Mouse (Mus musculus) limb, embryonic 12.5 days (tissue): Measurements from ENCODE around the gene Thyn1. TPM values are rescaled to one million over a fixed set of nuclear protein-coding genes. Genes with fewer than 3 reads are reported as not detected.

Experiments
- ATAC-seq: fragments of 200-750 bp; cut with Nextera tagmentation; 2 replicates; pipeline ENCODE4 v1.8.0; 2017; ENCODE audit warnings: low read depth, moderate TSS enrichment; ENCODE audit not compliant: insufficient number of reproducible peaks, insufficient read depth, low FRiP score, low TSS enrichment
- H3K27ac ChIP-seq: fragments of 300-500 bp; sonication (generic); 2 replicates; pipeline ENCODE4 v1.5.1; 2016; ENCODE audit warnings: mild to moderate bottlenecking, moderate library complexity
- H3K27me3 ChIP-seq: fragments of 300-500 bp; sonication (generic); 2 replicates; pipeline ENCODE4 v1.6.1; 2016; ENCODE audit warnings: mild to moderate bottlenecking, moderate library complexity
- H3K36me3 ChIP-seq: fragments of 300-500 bp; sonication (generic); 2 replicates; pipeline ENCODE4 v1.6.1; 2016; ENCODE audit warnings: mild to moderate bottlenecking, moderate library complexity
- H3K4me1 ChIP-seq: fragments of 300-500 bp; sonication (generic); replicated peaks from 2 replicates; pipeline ENCODE4 v1.6.1; 2016
- H3K4me2 ChIP-seq: fragments of 300-500 bp; sonication (generic); 2 replicates; pipeline ENCODE4 v1.6.1; 2016; ENCODE audit warnings: mild to moderate bottlenecking, moderate library complexity
- H3K4me3 ChIP-seq: fragments of 300-500 bp; sonication (generic); replicated peaks from 2 replicates; pipeline ENCODE4 v1.5.1; 2016; ENCODE audit warnings: mild to moderate bottlenecking
- H3K9ac ChIP-seq: fragments of 300-500 bp; sonication (generic); replicated peaks from 2 replicates; pipeline ENCODE4 v1.6.1; 2016; ENCODE audit warnings: mild to moderate bottlenecking, moderate library complexity
- H3K9me3 ChIP-seq: fragments of 300-500 bp; sonication (generic); 2 replicates; pipeline ENCODE4 v1.6.1; 2016; ENCODE audit warnings: mild to moderate bottlenecking, moderate library complexity
- WGBS: fragments of 180-500 bp; shearing (Covaris S2); methylation state at CpG from one replicate; pipeline ENCODE4 v1.1.7; 2016; 5-methylcytosine and 5-hydroxymethylcytosine counted together
- polyA plus RNA-seq: library from polyadenylated mRNA; unstranded; fragments of >200 nt; fragmentation: Nextera tagmentation; extraction: Ambion mirVana; gene quantifications from 2 replicates; pipeline ENCODE4 v1.2.1, GENCODE M21; 2016

Gene Thyn1
- polyA plus RNA-seq, 1 experiment from 2014 or later: 173 TPM

DNA sequence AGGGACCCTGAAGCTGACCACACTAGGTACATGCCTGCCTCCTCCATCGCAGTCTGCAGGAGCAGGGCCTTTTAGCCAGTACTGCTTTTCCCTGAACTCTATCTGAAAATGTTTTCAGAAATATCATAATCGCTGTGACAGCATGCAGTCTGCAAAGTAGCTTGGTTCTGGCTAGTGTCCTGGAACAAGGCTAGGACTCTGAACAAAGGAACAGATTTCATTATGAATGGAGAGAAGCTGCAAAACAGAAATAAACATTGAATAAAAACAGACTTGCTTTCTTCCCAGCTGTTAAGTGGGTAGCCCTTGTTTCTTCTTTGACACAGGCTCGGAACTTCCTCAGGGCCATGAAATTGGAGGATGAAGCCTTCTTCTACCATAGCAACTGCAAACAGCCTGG lies 5.7 kb downstream of the Thyn1 start:
- no peak overlapping the region for H3K4me3 ChIP-seq
- 91% methylated on average over 3 of the region's 3 CpGs for WGBS
- H3K9me3 ChIP-seq: no peaks in the 10 kb centered on the region
- ATAC-seq: no peak
- H3K27me3 ChIP-seq: no peaks in the 10 kb centered on the region
- peaks cover 80% of the 10 kb centered on the region for H3K36me3 ChIP-seq
- no peak overlapping the region for H3K4me2 ChIP-seq
- H3K27ac ChIP-seq: no peak overlapping the region
- peaks cover 13% of the 10 kb centered on the region for H3K4me1 ChIP-seq
- no peak overlapping the region for H3K9ac ChIP-seq

GRCm38 (mm10) chr9:27005933-27006332 lies 6.4 kb downstream of the Thyn1 start:
- Histone ChIP-seq H3K27ac (no peak overlapping the region), H3K9me3 (no peaks in the 10 kb centered on the region), H3K9ac (no peak overlapping the region), H3K4me2 (no peak overlapping the region), H3K4me3 (no peak overlapping the region), H3K27me3 (no peaks in the 10 kb centered on the region), H3K36me3 (peaks cover 87% of the 10 kb centered on the region), H3K4me1 (peaks cover 6% of the 10 kb centered on the region)
- WGBS: 100% methylated on average over 1 of the region's 1 CpGs
- no peak for ATAC-seq

- Histone ChIP-seq H3K9ac (no peak overlapping the region), H3K36me3 (peaks cover 96% of the 10 kb centered on the region), H3K27ac (no peak overlapping the region), H3K27me3 (no peaks in the 10 kb centered on the region), H3K4me3 (no peak overlapping the region), H3K4me1 (no peaks in the 10 kb centered on the region), H3K4me2 (no peak overlapping the region), H3K9me3 (no peaks in the 10 kb centered on the region)
- no peak for ATAC-seq
- WGBS: 89% methylated on average over 5 of the region's 5 CpGs
Observed at GRCm38 (mm10) chr9:27006866-27007265, 7.4 kb downstream of the Thyn1 start.

GRCm38 (mm10) chr9:27009231-27009630 lies 9.7 kb downstream of the Thyn1 start:
- H3K27ac ChIP-seq: no peak overlapping the region
- no peak overlapping the region for H3K4me3 ChIP-seq
- no peak overlapping the region for H3K9ac ChIP-seq
- no peak overlapping the region for H3K4me2 ChIP-seq
- no peaks in the 10 kb centered on the region for H3K27me3 ChIP-seq
- no peak for ATAC-seq
- no peaks in the 10 kb centered on the region for H3K9me3 ChIP-seq
- 85% methylated on average over 5 of the region's 5 CpGs for WGBS
- H3K4me1 ChIP-seq: no peaks in the 10 kb centered on the region
- peaks cover 99% of the 10 kb centered on the region for H3K36me3 ChIP-seq

DNA sequence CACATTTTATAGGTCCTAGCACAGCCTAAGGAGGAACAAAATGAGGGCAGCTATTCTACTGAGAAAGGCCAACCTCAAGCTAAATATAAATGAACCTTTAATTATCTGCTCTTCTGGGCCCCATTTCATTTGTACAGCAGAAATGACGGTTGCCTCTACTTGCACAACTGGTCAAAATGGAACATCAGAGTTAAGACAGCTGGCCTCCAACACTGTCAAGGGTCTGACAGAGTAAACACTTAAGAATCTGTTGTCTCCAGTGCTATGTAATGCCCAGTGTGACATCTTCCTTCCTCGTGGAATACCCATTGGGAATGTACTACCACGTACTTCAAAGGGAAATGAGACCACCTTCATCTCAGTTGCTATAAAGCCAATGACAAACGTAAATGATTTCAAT lies 12.1 kb downstream of the Thyn1 start:
- H3K36me3 ChIP-seq: peaks cover 99% of the 10 kb centered on the region

GRCm38 (mm10) chr9:27018961-27019360 lies 19.5 kb downstream of the Thyn1 start:
- 97% methylated on average over 10 of the region's 10 CpGs for WGBS

More for the DNA sequence above, 12.1 kb downstream of the Thyn1 start:
- WGBS: 90% methylated on average over 4 of the region's 4 CpGs
- no peaks in the 10 kb centered on the region for H3K9me3 ChIP-seq
- H3K27ac ChIP-seq: no peak overlapping the region
- no peak overlapping the region for H3K9ac ChIP-seq
- H3K4me3 ChIP-seq: no peak overlapping the region
- H3K27me3 ChIP-seq: no peaks in the 10 kb centered on the region
- no peak overlapping the region for H3K4me2 ChIP-seq
- H3K4me1 ChIP-seq: no peaks in the 10 kb centered on the region
- no peak for ATAC-seq

DNA sequence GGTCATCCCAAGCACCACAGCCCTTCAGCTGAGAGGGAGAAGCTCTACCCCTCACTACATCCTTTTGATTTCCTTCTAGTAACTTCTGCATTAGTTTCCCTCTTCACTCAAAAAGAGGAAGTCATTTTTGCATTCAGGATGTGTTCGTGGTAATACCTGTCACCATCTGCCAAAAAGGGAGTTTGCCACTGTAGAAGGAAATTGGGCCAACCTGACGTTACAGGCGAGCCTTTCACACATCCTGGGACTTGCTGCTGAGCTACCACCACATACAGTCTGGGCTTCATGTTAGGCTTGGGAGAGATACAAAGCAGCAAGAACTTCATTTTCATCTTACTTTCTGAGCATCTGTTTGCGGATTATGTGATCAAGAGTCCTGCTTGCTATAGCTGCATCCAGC lies 24.2 kb downstream of the Thyn1 start:
- Histone ChIP-seq H3K27ac (no peak overlapping the region), H3K9ac (no peak overlapping the region), H3K9me3 (no peaks in the 10 kb centered on the region), H3K4me3 (no peak overlapping the region), H3K4me2 (no peak overlapping the region), H3K36me3 (peaks cover 43% of the 10 kb centered on the region), H3K27me3 (no peaks in the 10 kb centered on the region), H3K4me1 (peaks cover 23% of the 10 kb centered on the region)
- no peak for ATAC-seq
- WGBS: 90% methylated on average over 4 of the region's 4 CpGs

More at GRCm38 (mm10) chr9:27018961-27019360, 19.5 kb downstream of the Thyn1 start:
- Histone ChIP-seq H3K4me1 (no peaks in the 10 kb centered on the region), H3K9me3 (no peaks in the 10 kb centered on the region), H3K27me3 (no peaks in the 10 kb centered on the region), H3K36me3 (peaks cover 74% of the 10 kb centered on the region), H3K9ac (no peak overlapping the region), H3K4me3 (no peak overlapping the region), H3K27ac (no peak overlapping the region), H3K4me2 (no peak overlapping the region)
- ATAC-seq: no peak

DNA sequence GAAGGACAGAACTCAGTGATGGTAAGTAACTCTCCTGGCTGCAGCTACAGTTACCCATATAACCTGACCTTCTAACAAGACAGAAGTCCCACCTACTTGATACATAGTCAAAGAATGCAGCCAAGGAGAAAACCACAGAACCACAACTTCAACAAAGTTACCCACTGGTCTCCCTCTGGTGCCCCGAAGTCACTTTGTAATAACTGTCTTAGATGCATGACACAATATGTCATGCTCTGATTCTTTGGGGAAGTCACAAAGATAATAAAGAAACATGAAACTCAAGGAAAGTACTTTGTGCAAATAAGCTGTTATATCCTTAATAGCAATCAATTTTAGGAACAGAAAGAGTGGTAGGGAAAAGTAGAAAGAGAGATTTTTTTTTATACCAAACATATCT lies 27.2 kb downstream of the Thyn1 start:
- Histone ChIP-seq H3K9ac (no peak overlapping the region), H3K27ac (no peak overlapping the region), H3K9me3 (no peaks in the 10 kb centered on the region), H3K4me2 (peak overlapping the region; percentile 93; the same call in 1 of the 2 replicates), H3K36me3 (peaks cover 27% of the 10 kb centered on the region; the same call in 1 of the 2 replicates), H3K4me1 (peaks cover 34% of the 10 kb centered on the region), H3K4me3 (no peak overlapping the region), H3K27me3 (no peaks in the 10 kb centered on the region)
- 91% methylated on average over 1 of the region's 1 CpGs for WGBS
- ATAC-seq: no peak

DNA sequence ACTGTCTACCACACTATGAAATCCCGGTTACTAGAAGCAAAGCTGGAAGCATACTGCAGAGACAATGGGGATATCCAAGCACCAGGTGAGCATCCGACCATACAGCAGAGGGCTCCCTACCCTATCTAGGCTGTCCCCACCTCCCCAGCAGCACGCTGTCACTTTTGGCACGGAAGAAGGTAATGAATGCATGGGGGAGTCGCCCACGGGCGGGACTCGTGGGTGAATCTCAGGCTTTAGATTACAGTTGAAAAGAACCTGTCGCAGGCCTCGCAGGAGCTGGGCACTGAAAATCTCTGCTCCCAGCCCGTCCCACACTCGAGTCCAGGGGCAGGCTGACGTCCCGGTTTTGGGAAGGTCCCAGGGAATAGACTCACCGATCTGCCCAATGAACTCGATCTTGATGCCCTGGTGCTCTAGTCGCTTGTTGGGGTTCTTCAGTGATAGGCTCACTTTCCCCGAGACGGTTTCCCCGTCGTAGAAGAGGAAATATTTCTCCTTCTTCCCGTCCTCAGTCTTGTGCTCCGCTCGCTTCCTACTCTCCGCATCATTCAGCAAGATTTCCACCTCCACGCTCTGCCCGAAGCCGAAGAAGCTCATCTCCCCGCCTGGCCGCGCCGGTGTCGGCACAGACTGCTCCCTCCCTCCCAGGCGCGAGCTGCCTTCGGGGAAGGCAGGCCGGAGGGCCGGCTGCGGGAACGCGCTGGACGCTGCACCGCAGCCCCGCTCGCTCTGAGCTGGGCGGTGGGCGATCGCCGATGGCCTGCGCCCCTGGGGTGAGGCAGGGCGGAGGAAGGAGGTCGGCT lies 29.7 kb downstream of the Thyn1 start:
- Histone ChIP-seq H3K4me2 (peak overlapping the region; percentile 93), H3K4me1 (peaks cover 42% of the 10 kb centered on the region), H3K36me3 (peaks cover 17% of the 10 kb centered on the region; the same call in 1 of the 2 replicates), H3K27me3 (no peaks in the 10 kb centered on the region), H3K27ac (peak overlapping the region; percentile 89), H3K4me3 (peak overlapping the region; percentile 97), H3K9me3 (no peaks in the 10 kb centered on the region), H3K9ac (peak overlapping the region; percentile 95)
- WGBS: under 1% methylated on average over 52 of the region's 52 CpGs
- ATAC-seq: peak; percentile 10; the same call in 1 of the 2 replicates

- H3K4me2 ChIP-seq: peak within 1 kb of the TSS; percentile 93
- peaks cover 13% of the 10 kb centered on the region; the same call in 1 of the 2 replicates for H3K36me3 ChIP-seq
- peak within 1 kb of the TSS; percentile 89 for H3K27ac ChIP-seq
- ATAC-seq: peak; percentile 96
- no peaks in the 10 kb centered on the region for H3K9me3 ChIP-seq
- H3K4me1 ChIP-seq: peaks cover 42% of the 10 kb centered on the region
- peak within 1 kb of the TSS; percentile 95 for H3K9ac ChIP-seq
- under 1% methylated on average over 80 of the region's 80 CpGs for WGBS
- no peaks in the 10 kb centered on the region for H3K27me3 ChIP-seq
- peak within 1 kb of the TSS; percentile 97 for H3K4me3 ChIP-seq
Observed at GRCm38 (mm10) chr9:27029828-27030762, 30.6 kb downstream of the Thyn1 start, which contains the start of the genes Vps26b and Ncapd3. Gene Vps26b (minus strand): TSS chr9:27030065. Gene Ncapd3 (plus strand): TSS chr9:27030175.

DNA sequence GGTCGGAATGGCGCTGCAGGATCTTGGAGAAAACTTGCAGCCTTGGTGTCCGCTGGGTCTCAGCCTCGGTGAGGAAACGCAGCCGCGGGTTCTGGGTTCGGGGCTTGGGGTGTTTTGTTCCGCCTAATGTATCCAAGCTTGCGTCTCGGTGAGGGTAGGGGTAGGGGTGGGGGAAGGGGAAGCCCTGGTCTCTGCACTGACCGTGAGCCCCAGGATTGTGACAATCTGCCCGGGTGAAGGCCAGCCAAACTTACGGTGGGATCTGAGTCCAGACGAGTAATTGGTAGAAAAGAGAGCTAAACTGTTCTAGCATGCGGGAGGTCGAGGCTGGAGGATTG lies 31.2 kb downstream of the Thyn1 start:
- Histone ChIP-seq H3K27me3 (no peaks in the 10 kb centered on the region), H3K4me3 (peak overlapping the region; percentile 97), H3K9ac (peak overlapping the region; percentile 80), H3K9me3 (no peaks in the 10 kb centered on the region), H3K27ac (0 out of 2 replicates have a peak overlapping the region, but pooled peaks have one; percentile 23), H3K4me2 (peak overlapping the region; percentile 93), H3K4me1 (peaks cover 42% of the 10 kb centered on the region), H3K36me3 (peaks cover 13% of the 10 kb centered on the region; the same call in 1 of the 2 replicates)
- WGBS: under 1% methylated on average over 17 of the region's 17 CpGs
- peak; percentile 56 for ATAC-seq
